ENCODE assay signal across 25 mouse cellular contexts in genomic region chr16:18636804-18637203, GRCm38 (mm10). TPM values are rescaled to one million over a fixed set of nuclear protein-coding genes. Genes with fewer than 3 reads are reported as not detected.
"Had no signal": no experiment of that assay in that cellular context is flagged by ENCODE, and none has a peak within 500 bp of the region (broad histone marks: within the 10 kb centered on the region; RNA-seq: fewer than 3 reads in every experiment).

No protein-coding gene starts in this region.

- DNase-seq: kidney, adult 2 months; kidney, postnatal 25 days; layer of hippocampus, adult 9-11 months; liver, embryonic 13.5 days; lung, embryonic 14.5 days; right cerebral cortex, adult 18-20 months; right cerebral cortex, postnatal 14 days; right cerebral cortex, postnatal 4 days; spleen, adult 18-20 months; thymus, adult 2 months; thymus, postnatal 14 days; thymus, postnatal 4 days had no signal

- H3K4me1 ChIP-seq: limb, embryonic 10.5 days; limb, embryonic 13.5 days; liver, embryonic 13.5 days; midbrain, embryonic 12.5 days; midbrain, embryonic 15.5 days; neural tube, embryonic 12.5 days; neural tube, embryonic 15.5 days; stomach, embryonic 15.5 days had no signal

- H3K27me3 ChIP-seq: midbrain, embryonic 15.5 days; neural tube, embryonic 12.5 days; neural tube, embryonic 15.5 days; stomach, embryonic 15.5 days had no signal

- H3K9me3 ChIP-seq: limb, embryonic 10.5 days; liver, embryonic 13.5 days; midbrain, embryonic 12.5 days; midbrain, embryonic 15.5 days; neural tube, embryonic 12.5 days; neural tube, embryonic 15.5 days; stomach, embryonic 15.5 days had no signal

- ATAC-seq: intestine, embryonic 16.5 days; lung, postnatal 0 days; midbrain, embryonic 15.5 days had no signal

- H3K4me3 ChIP-seq: layer of hippocampus, adult 2 months; limb, embryonic 10.5 days; limb, embryonic 13.5 days; liver, embryonic 13.5 days; midbrain, embryonic 12.5 days; midbrain, embryonic 15.5 days; neural tube, embryonic 12.5 days; neural tube, embryonic 15.5 days; stomach, embryonic 15.5 days had no signal

- H3K36me3 ChIP-seq: limb, embryonic 10.5 days; limb, embryonic 13.5 days; liver, embryonic 13.5 days; midbrain, embryonic 12.5 days; midbrain, embryonic 15.5 days; neural tube, embryonic 12.5 days; neural tube, embryonic 15.5 days; stomach, embryonic 15.5 days had no signal

- H3K9ac ChIP-seq: limb, embryonic 13.5 days; liver, embryonic 13.5 days; lung, embryonic 14.5 days; midbrain, embryonic 12.5 days; midbrain, embryonic 15.5 days; neural tube, embryonic 12.5 days; neural tube, embryonic 15.5 days; stomach, embryonic 15.5 days had no signal

- H3K27ac ChIP-seq: layer of hippocampus, adult 2 months; limb, embryonic 10.5 days; limb, embryonic 13.5 days; liver, embryonic 13.5 days; macrophage; midbrain, embryonic 12.5 days; midbrain, embryonic 15.5 days; neural tube, embryonic 12.5 days; neural tube, embryonic 15.5 days; stomach, embryonic 15.5 days had no signal

- H3K4me2 ChIP-seq: limb, embryonic 13.5 days; liver, embryonic 13.5 days; lung, embryonic 14.5 days; midbrain, embryonic 12.5 days; midbrain, embryonic 15.5 days; neural tube, embryonic 12.5 days; neural tube, embryonic 15.5 days; stomach, embryonic 15.5 days had no signal

RNA-seq across cellular contexts. Expression of gene Gm49601, which starts 10.6 kb away (rescaled TPM):
- total RNA-seq: liver, adult 2 months had no signal
- polyA plus RNA-seq: liver, adult 2 months; macrophage had no signal

RNA-seq across cellular contexts. Expression of gene Gp1bb, which starts 14.6 kb away (rescaled TPM):
- total RNA-seq: liver, adult 2 months had no signal
- polyA plus RNA-seq: liver, adult 2 months had no signal

RNA-seq across cellular contexts. Expression of gene Tbx1, which starts 46.3 kb away (rescaled TPM):
- total RNA-seq: liver, adult 2 months; megakaryocyte, adult 5-6 weeks had no signal
- polyA plus RNA-seq: macrophage had no signal
